Mouse (Mus musculus) erythroblast, embryonic 14.5 days (primary cell): ENCODE measurements at regions not wholly inside any gene's neighbourhood (a gene's known extent, or its start where the extent isn't known, plus 50 kb on each side); places are given as distances from the start of the nearest gene placed in this dataset.

Experiments used
- GATA1 ChIP-seq: IDR thresholded peaks from 2 replicates; pipeline ENCODE4 v1.6.1; 2012; ENCODE audit warnings: low read length, inconsistent platforms, mixed read lengths
- TAL1 ChIP-seq: IDR thresholded peaks from 3 replicates; pipeline ENCODE4 v1.6.1; 2012; ENCODE audit warnings: low read length, inconsistent platforms, mixed read lengths

DNA sequence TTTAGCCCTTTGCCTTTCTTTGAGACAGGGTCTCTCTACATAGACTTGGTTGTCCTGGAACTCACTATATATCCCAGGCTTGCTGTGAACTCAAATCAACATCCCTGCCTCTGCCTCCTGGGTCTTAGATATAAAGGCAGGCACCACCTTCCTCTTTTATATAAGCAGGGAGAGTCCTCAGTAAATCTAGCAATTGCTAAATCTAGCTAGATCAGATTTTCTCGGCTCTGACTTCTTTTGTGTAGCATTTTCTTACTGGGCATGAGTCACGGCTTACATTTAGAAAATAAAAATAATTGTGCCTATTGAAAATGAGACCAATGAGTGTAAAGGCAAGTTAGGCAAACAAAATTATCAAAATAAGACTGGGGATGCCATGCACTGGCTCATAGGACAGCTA lies 323.9 kb upstream of the Sox9 start:
- TF ChIP-seq TAL1, result no peak
- TF ChIP-seq GATA1, result no peak
